ENCODE assay signal across 23 mouse cellular contexts in genomic region chr15:78473442-78473841, GRCm38 (mm10). TPM values are rescaled to one million over a fixed set of nuclear protein-coding genes. Genes with fewer than 3 reads are reported as not detected.
"Had no signal": no experiment of that assay in that cellular context is flagged by ENCODE, and none has a peak within 500 bp of the region (broad histone marks: within the 10 kb centered on the region; RNA-seq: fewer than 3 reads in every experiment).

No protein-coding gene starts in this region.

- H3K4me2 ChIP-seq: limb, embryonic 12.5 days; limb, embryonic 15.5 days; liver, embryonic 13.5 days; midbrain, embryonic 11.5 days; neural tube, embryonic 13.5 days; stomach, embryonic 15.5 days had no signal

- H3K27me3 ChIP-seq: liver, embryonic 13.5 days; neural tube, embryonic 13.5 days; stomach, embryonic 15.5 days had no signal

- H3K4me1 ChIP-seq: limb, embryonic 12.5 days; limb, embryonic 15.5 days; neural tube, embryonic 13.5 days had no signal

- DNase-seq: kidney, adult 2 months; kidney, postnatal 25 days; layer of hippocampus, adult 9-11 months; liver, embryonic 13.5 days; lung, adult 2 months; lung, postnatal 14 days; lung, postnatal 4 days; midbrain, embryonic 14.5 days; retina, postnatal 1 day; right cerebral cortex, postnatal 25 days; spleen, adult 18-20 months; thymus, postnatal 25 days had no signal

- H3K9ac ChIP-seq: limb, embryonic 12.5 days; limb, embryonic 15.5 days; liver, embryonic 13.5 days; neural tube, embryonic 13.5 days; stomach, embryonic 15.5 days had no signal

- H3K9me3 ChIP-seq: limb, embryonic 12.5 days; limb, embryonic 15.5 days; liver, embryonic 13.5 days; neural tube, embryonic 13.5 days; stomach, embryonic 15.5 days had no signal

- H3K4me3 ChIP-seq: layer of hippocampus, adult 2 months; limb, embryonic 12.5 days; limb, embryonic 15.5 days; liver, embryonic 13.5 days; neural tube, embryonic 13.5 days; stomach, embryonic 15.5 days had no signal

- H3K36me3 ChIP-seq: limb, embryonic 12.5 days; limb, embryonic 15.5 days; liver, embryonic 13.5 days; neural tube, embryonic 13.5 days; stomach, embryonic 15.5 days had no signal

- H3K27ac ChIP-seq: kidney, postnatal 0 days; layer of hippocampus, adult 2 months; limb, embryonic 12.5 days; limb, embryonic 15.5 days; liver, embryonic 13.5 days; neural tube, embryonic 13.5 days; stomach, embryonic 15.5 days had no signal

RNA-seq across cellular contexts. Expression of gene Tmprss6, which starts 5.0 kb away (rescaled TPM):
- total RNA-seq: megakaryocyte progenitor cell, adult 5-6 weeks; megakaryocyte-erythroid progenitor cell, adult 5-6 weeks; midbrain, postnatal 0 days; neutrophil, adult 5-6 weeks had no signal

RNA-seq across cellular contexts. Expression of gene Il2rb, which starts 21.6 kb away (rescaled TPM):
- polyA plus RNA-seq: midbrain, embryonic 11.5 days had no signal

RNA-seq across cellular contexts. Expression of gene Kctd17, which starts 45.1 kb away (rescaled TPM):
- total RNA-seq: megakaryocyte-erythroid progenitor cell, adult 5-6 weeks; neutrophil, adult 5-6 weeks had no signal
